Mouse (Mus musculus) left cerebral cortex, postnatal 25 days (tissue): Measurements from ENCODE around the gene Btg1-ps2. TPM values are rescaled to one million over a fixed set of nuclear protein-coding genes. Genes with fewer than 3 reads are reported as not detected.
"Not testable (repeated sequence)": the region's sequence is repeated elsewhere in the genome, so short reads cannot be mapped to it uniquely, and the experiment has no call there.

ENCODE experiments used
- DNase-seq, 2 experiments: peaks; one replicate each; pipeline ENCODE4 v3.0.0; 2022; ENCODE audit warnings: low spot score in 2 of 2, mixed read lengths in 1 of 2
- intact Hi-C: fragments of 180-260 bp; cut with DNase I; formaldehyde crosslinking; loops from one replicate; pipeline ENCODE4 v1.15.1; 2025
- total RNA-seq, 2 experiments: library from RNA; stranded (reverse); gene quantifications; 2 replicates each; pipeline ENCODE4 v1.2.3; 2021

Btg1-ps2 gene
- not detected for total RNA-seq

GRCm38 (mm10) chrX:38043014-38043413, at the start of gene Btg1-ps2:
TSS of gene Btg1-ps2 (minus strand) at chrX:38043114.
- not testable (repeated sequence) for DNase-seq

GRCm38 (mm10) chrX:38085041-38085440, 42.1 kb upstream of the Btg1-ps2 start, which contains the start of gene Rhox11:
TSS of gene Rhox11 (minus strand) at chrX:38085141.
- intact Hi-C loops: loop anchor here (2.0 to 5.0 kb wide), 2 partner anchors 94 to 352 kb away; no protein-coding TSS in a partner anchor
- DNase-seq: no peak

More at GRCm38 (mm10) chrX:38043014-38043413, at the start of gene Btg1-ps2:
- intact Hi-C loops: not testable (repeated sequence)

- DNase-seq: peak; percentile 23 to 39
- intact Hi-C loops: loop anchor here (2.0 kb wide), 1 partner anchor 95 kb away; no protein-coding TSS in a partner anchor
Measured at GRCm38 (mm10) chrX:38084226-38084625, 41.3 kb upstream of the Btg1-ps2 start.

GRCm38 (mm10) chrX:38066175-38066574, 23.3 kb upstream of the Btg1-ps2 start, which contains the start of gene Rhox10:
TSS of gene Rhox10 (plus strand) at chrX:38066475.
- DNase-seq: no peak
- intact Hi-C loops: no loop called here

- intact Hi-C loops: no loop called here
- peak in 1 of 2 experiments; percentile 3 for DNase-seq
Measured at GRCm38 (mm10) chrX:38061544-38061943, 18.6 kb upstream of the Btg1-ps2 start.

GRCm38 (mm10) chrX:38039666-38040065, 3.2 kb downstream of the Btg1-ps2 start:
- intact Hi-C loops: no loop called here
- DNase-seq: no peak

- DNase-seq: no peak
- intact Hi-C loops: no loop called here
Measured at GRCm38 (mm10) chrX:38033841-38034240, 9.1 kb downstream of the Btg1-ps2 start.

GRCm38 (mm10) chrX:38018597-38018996, 24.3 kb downstream of the Btg1-ps2 start, which contains the start of gene Btg1-ps1:
TSS of gene Btg1-ps1 (minus strand) at chrX:38018815.
- intact Hi-C loops, DNase-seq: not testable (repeated sequence)

GRCm38 (mm10) chrX:38008756-38009155, 34.2 kb downstream of the Btg1-ps2 start:
- no peak for DNase-seq
- intact Hi-C loops: no loop called here

Other genes with a start within 250 kb of the Btg1-ps2 start
- gene Rhox5, start 238.3 kb downstream of the Btg1-ps2 start, total RNA-seq: not detected
- gene Rhox6, start 216.2 kb downstream of the Btg1-ps2 start, total RNA-seq: not detected
- gene Rhox7a, start 211.4 kb downstream of the Btg1-ps2 start, total RNA-seq: not detected
- gene Rhox8, start 164.2 kb downstream of the Btg1-ps2 start, total RNA-seq: not detected
- gene Rhox7b, start 145.9 kb downstream of the Btg1-ps2 start, total RNA-seq: not detected
- not detected for gene Rhox9, start 141.3 kb downstream of the Btg1-ps2 start, total RNA-seq
- gene Btg1-ps1, start 24.3 kb downstream of the Btg1-ps2 start, total RNA-seq: not detected
- gene Rhox10, start 23.4 kb upstream of the Btg1-ps2 start, total RNA-seq: not detected
- not detected for gene Rhox11, start 42.0 kb upstream of the Btg1-ps2 start, total RNA-seq
- not detected for gene Rhox12, start 67.8 kb upstream of the Btg1-ps2 start, total RNA-seq
- gene Rhox13, start 78.1 kb upstream of the Btg1-ps2 start, total RNA-seq: not detected
- gene Zbtb33, start 146.7 kb upstream of the Btg1-ps2 start, total RNA-seq: 10 to 100 TPM; 21.0 to 26.3 TPM
- 10 to 100 TPM; 16.4 to 19.5 TPM for gene Tmem255a, start 209.3 kb upstream of the Btg1-ps2 start, total RNA-seq